Comparison of ENCODE assay signal across 28 mouse cellular contexts in genomic region chr2:143031283-143031682, GRCm38 (mm10). TPM values are rescaled to one million over a fixed set of nuclear protein-coding genes. Genes with fewer than 3 reads are reported as not detected.
"Had no signal": no experiment of that assay in that cellular context is flagged by ENCODE, and none has a peak within 500 bp of the region (broad histone marks: within the 10 kb centered on the region; RNA-seq: fewer than 3 reads in every experiment).

No protein-coding gene starts in this region.

- H3K4me3 ChIP-seq: kidney, embryonic 15.5 days; left cerebral cortex, adult 2 months; limb, embryonic 12.5 days; limb, embryonic 15.5 days had no signal

- H3K27ac ChIP-seq: kidney, embryonic 15.5 days; left cerebral cortex, adult 2 months; limb, embryonic 12.5 days; limb, embryonic 15.5 days; liver, embryonic 14.5 days; macrophage; stomach, postnatal 0 days had no signal

- ATAC-seq: intestine, postnatal 0 days; liver, postnatal 0 days; lung, postnatal 0 days had no signal

- DNase-seq: kidney, adult 8-10 months; kidney, postnatal 10 days; kidney, postnatal 36 days; layer of hippocampus, postnatal 36 days; left cerebral cortex, postnatal 4 days; liver, postnatal 0 days; lung, embryonic 14.5 days; right cerebral cortex, adult 18-20 months; right cerebral cortex, postnatal 14 days; right cerebral cortex, postnatal 4 days; thymus, adult 2 months; thymus, postnatal 14 days; thymus, postnatal 4 days had no signal

- H3K36me3 ChIP-seq: kidney, embryonic 15.5 days; limb, embryonic 12.5 days; limb, embryonic 15.5 days had no signal

- H3K9ac ChIP-seq: kidney, embryonic 15.5 days; limb, embryonic 12.5 days; limb, embryonic 15.5 days; liver, embryonic 14.5 days; liver, postnatal 0 days; lung, embryonic 14.5 days had no signal

- H3K27me3 ChIP-seq: kidney, embryonic 15.5 days; limb, embryonic 12.5 days; limb, embryonic 15.5 days had no signal

- H3K9me3 ChIP-seq: kidney, embryonic 15.5 days; limb, embryonic 12.5 days; limb, embryonic 15.5 days had no signal

- H3K4me2 ChIP-seq: kidney, embryonic 15.5 days; limb, embryonic 12.5 days; limb, embryonic 15.5 days; liver, embryonic 11.5 days; lung, embryonic 14.5 days had no signal

- H3K4me1 ChIP-seq: limb, embryonic 12.5 days had no signal

RNA-seq across cellular contexts. Expression of gene Otor, which starts 47.0 kb away (rescaled TPM):
- total RNA-seq: layer of hippocampus, adult 8-10 months; layer of hippocampus, postnatal 10 days; layer of hippocampus, postnatal 36 days; left cerebral cortex, adult 2 months; left cerebral cortex, postnatal 14 days; megakaryocyte, adult 5-6 weeks; neutrophil, adult 5-6 weeks had no signal
- polyA plus RNA-seq: liver, postnatal 0 days; lung, postnatal 0 days; macrophage; thymus, adult 2 months had no signal
